Mouse (Mus musculus): Measurements from ENCODE around the gene Gm42688.

DNA sequence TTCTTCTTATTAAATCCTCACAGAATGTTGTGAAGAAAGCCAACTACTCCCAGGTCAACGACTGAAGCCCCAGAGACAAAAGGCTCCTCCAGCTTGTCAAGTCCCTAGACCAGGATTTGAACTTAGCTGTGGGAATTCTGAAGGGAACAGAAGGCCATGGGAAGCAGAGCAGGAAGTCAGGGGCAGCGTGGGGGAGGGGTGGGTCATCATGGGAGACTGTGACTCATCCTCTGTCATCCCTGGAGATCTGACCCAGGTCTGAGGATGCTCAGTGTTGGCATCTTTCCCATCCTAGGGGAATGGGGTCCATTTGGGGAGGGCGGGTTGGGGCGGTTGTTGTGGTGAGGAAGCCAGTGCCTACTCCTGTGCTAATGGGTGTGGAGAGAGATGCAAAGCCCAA lies 40.2 kb downstream of the Gm42688 start:
- TF ChIP-seq POLR2A (IDR thresholded peaks at IDR 0.05; ENCODE audit: extremely low read depth, insufficient read depth, low read length) (no peak), CTCF (IDR thresholded peaks at IDR 0.05; ENCODE audit: low read depth, low read length) (no peak)

Measured in liver, adult 2 months (tissue).